Mouse (Mus musculus) cerebral cortex, adult 2 months (tissue): Measurements from ENCODE around the gene Pdzrn4.

Source experiments
- WGBS: fragments of 180-500 bp; shearing (Covaris S2); methylation state at CpG from one replicate; pipeline ENCODE4 v1.1.7; 2018; 5-methylcytosine and 5-hydroxymethylcytosine counted together

Pdzrn4 gene

GRCm38 (mm10) chr15:92597011-92597780 is 200.5 kb downstream of the Pdzrn4 start:
- WGBS, result 13% methylated on average over 20 of the region's 20 CpGs

GRCm38 (mm10) chr15:92598380-92599295 is 202.0 kb downstream of the Pdzrn4 start:
- 5% methylated on average over 18 of the region's 18 CpGs for WGBS

GRCm38 (mm10) chr15:92599381-92599780 is 202.7 kb downstream of the Pdzrn4 start:
- 18% methylated on average over 7 of the region's 7 CpGs for whole genome bisulfite sequencing

DNA sequence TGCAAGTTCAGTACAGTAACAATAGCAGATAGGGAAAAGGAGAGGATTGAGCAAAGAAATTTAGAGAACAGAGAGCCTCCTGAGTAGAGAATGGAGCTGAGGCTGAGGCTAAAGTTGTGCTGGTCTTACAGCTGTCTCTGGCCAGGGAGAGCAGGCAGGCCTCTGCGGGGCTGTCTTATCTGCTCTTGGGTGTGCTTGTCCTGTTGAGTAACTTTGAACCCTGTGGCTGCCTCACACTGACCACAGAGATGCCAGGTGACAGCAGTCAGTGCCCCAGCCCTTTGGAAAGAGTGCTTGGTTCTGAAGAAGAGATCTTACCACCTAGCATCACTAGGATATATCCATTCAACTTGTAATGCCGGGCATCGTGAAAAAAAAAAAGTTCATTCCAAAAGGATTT is 214.2 kb downstream of the Pdzrn4 start:
- 87% methylated on average over 3 of the region's 3 CpGs for WGBS

DNA sequence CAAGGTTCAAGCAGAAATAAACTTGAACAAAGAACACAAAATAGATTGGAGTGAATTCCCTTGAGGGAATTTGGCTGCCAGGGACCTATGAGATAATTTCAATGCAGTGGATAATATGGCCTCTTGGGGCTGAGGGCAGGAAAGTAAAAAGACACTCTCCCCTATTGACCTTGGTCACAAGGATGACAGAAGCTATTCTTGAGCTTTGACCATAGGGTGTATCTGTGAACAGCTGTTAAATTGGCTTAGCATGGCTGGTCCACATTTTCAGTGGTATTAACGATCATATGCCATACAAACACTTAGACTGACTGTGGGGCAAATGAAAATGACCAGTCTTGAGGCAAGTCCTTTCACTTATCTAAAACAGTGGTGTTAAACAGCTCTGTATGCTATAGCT is 215.7 kb downstream of the Pdzrn4 start:
- 80% methylated on average over 1 of the region's 1 CpGs for WGBS

DNA sequence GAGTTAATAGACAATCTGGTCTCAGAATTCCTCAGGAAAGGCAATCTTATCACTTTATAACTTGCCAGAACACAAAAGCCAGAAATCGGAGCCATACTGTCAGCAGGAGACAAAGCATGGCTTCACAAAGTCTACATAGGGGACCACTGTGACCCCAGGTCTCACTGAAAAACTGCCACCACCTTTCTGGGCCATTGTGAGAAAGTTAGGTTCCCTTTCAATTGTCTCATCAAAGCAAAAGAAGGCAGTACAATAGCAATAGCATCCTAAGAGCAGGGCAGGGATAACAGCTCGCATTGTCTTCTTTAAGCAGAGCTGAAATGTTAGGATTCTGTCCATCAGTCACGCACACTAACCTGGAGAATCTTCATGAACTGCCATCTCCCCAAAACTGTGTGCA is 216.5 kb downstream of the Pdzrn4 start:
- 94% methylated on average over 3 of the region's 3 CpGs for WGBS

DNA sequence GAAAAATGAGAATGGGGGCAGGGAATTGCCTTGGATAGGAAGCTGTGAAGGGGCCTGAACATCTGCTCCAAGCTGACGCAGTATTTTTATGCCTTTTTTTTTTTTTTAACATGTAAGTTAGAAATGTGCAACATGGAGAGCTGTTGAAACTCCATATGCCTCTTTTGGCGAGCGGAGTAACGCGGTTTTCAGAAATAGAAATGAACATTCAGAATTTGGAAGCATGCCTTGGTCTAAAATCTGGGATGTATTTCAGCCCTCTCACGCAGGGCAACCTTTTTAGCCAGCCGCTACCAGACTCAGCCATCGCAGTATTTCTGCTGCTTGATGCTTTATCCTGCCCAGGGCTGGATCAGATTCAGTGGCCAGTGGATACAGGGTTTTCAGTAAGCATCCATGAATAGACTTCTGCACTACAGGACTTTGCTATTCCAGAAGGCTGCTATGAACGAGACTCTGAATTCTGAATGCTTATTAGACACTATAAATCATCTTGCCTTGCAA is 225.1 kb downstream of the Pdzrn4 start:
- WGBS, result 37% methylated on average over 9 of the region's 9 CpGs

GRCm38 (mm10) chr15:92622323-92622722 is 225.6 kb downstream of the Pdzrn4 start:
- whole genome bisulfite sequencing, result 51% methylated on average over 5 of the region's 5 CpGs

DNA sequence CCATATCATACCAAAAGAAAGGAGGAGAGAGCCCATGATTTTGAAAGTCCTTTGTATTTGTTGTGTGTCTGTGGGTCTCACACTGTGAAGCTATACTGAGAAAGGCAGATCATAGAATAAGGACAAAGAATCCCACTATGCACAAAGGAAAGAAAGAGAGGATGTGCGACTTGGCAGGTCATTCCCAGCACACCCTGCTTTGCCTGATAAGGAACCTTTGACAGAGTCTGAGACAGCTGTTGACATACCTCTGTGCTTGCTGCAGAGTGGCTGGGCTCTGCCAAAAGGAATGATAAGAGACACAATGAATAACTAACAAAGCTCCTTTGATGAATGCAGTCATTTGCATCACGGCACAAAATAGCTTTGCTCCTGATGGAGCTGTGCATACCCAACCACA is 232.5 kb downstream of the Pdzrn4 start:
- 58% methylated on average over 2 of the region's 2 CpGs for WGBS

DNA sequence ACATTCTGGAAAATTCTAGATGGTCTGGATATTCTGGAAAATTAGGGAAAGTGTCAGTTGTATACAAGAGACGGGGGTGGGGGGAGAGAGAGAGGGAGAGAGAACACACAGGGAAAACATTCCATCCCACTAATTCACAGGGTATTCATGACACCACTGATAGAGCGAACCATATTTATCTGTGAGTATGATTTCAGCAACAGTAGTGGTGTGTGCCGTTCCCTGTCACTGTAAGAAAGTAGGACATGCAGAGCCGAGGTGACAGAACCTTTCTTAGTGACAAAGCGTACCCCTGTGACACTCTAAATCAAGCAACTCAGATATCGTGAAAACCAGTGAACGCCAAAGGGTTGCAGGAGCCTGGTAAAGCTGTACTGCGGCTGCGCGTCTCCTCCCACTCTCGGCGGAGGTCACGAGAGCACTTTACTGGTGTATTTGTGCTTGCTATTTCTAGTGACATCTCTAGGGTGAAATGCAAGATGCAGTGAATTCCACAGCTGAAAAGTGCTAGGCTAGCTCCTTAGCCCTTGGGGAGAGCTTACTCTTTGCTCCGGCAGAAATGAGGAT is 237.4 kb downstream of the Pdzrn4 start:
- WGBS, result 76% methylated on average over 14 of the region's 14 CpGs

- WGBS, result 52% methylated on average over 18 of the region's 18 CpGs
These were observed 243.8 kb downstream of the Pdzrn4 start for GRCm38 (mm10) chr15:92640212-92641082.

- WGBS, result 70% methylated on average over 11 of the region's 11 CpGs
These were observed 274.8 kb downstream of the Pdzrn4 start for GRCm38 (mm10) chr15:92671279-92672051.

DNA sequence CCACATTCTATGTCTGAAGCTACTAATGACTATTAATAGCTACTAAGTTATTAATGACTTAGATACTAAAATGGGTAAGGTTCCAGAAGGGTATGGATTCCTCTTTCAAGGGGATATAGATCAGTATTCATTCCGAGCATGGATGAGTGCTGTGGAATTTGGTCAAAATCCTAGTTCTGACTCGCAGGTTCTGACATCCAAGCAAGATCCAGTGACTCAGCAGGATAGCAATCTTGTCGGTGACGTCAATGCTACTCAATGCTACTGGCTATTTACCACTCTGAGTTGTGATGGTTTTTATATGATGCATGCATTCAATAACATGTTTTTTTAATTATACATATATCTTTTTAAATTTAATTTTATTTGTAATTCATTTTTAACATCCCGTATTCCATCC is 279.4 kb downstream of the Pdzrn4 start:
- WGBS, result 91% methylated on average over 5 of the region's 5 CpGs

GRCm38 (mm10) chr15:92678377-92678776 is 281.7 kb downstream of the Pdzrn4 start:
- WGBS, result 80% methylated on average over 6 of the region's 6 CpGs

DNA sequence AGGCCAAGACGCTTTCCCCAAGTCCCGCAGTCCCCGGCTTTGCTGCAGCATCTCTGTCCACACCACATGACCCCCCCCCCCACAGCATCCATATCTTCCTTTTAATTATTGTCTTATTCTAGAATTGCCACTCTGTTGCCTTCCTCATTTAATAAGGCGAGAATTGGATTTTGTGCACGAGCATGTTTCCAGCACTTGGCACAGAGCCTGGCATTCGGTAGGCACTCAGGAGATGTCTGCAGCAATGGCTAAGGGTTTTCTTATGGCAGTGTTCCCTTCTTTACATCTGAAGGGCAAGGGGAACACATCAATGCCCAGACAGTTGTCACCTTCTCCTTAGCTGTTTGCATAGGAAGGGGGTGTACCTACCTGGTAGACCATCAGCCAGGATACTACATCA is 282.9 kb downstream of the Pdzrn4 start:
- 45% methylated on average over 6 of the region's 6 CpGs for WGBS

- WGBS, result 43% methylated on average over 10 of the region's 10 CpGs
These were observed 299.7 kb downstream of the Pdzrn4 start for GRCm38 (mm10) chr15:92696276-92696956.

DNA sequence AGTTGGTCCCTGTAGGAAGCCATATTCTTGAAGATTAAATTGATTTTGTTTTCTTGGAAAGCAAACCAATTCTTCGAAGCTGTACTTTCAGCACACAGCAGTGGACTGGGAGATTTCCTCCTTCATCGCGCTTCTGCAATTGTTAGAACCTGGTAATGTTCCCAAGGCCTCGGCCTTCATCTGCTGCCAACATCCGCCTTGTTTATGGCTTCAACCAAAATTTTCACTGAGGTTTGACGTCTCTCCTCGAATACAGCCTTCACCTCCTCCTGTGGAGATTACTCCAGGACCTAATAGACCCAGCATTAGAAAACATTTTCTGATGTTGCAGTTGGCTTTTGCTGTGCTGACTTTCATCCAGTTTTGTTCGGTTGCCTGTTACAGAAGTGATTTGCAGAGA is 307.5 kb downstream of the Pdzrn4 start:
- 66% methylated on average over 8 of the region's 8 CpGs for WGBS

GRCm38 (mm10) chr15:92738676-92739075 is 342.0 kb downstream of the Pdzrn4 start:
- WGBS, result 76% methylated on average over 2 of the region's 2 CpGs

- WGBS, result 92% methylated on average over 4 of the region's 4 CpGs
These were observed 343.2 kb downstream of the Pdzrn4 start for GRCm38 (mm10) chr15:92739887-92740286.

GRCm38 (mm10) chr15:92743624-92744023 is 346.9 kb downstream of the Pdzrn4 start:
- WGBS, result 60% methylated on average over 6 of the region's 6 CpGs
